Mouse (Mus musculus): Measurements from ENCODE around the gene Exosc1.

- TF ChIP-seq CTCF (IDR thresholded peaks at IDR 0.05; ENCODE audit: low read depth, low read length) (no peak), GATA1 (IDR thresholded peaks at IDR 0.05; ENCODE audit: borderline replicate concordance, low read length) (no peak), TAL1 (conservative IDR thresholded peaks at IDR 0.05; ENCODE audit: low read depth, low read length) (no peak)
Observed at GRCm38 (mm10) chr19:41980819-41981594, 47.8 kb upstream of the Exosc1 start, which contains the start of gene Mms19.

All from G1E (cell line).